Mouse (Mus musculus) gastrocnemius, postnatal 25 days (tissue): Measurements from ENCODE around the gene Acox3. TPM values are rescaled to one million over a fixed set of nuclear protein-coding genes. Genes with fewer than 3 reads are reported as not detected.
A peak's percentile ranks its signal among the peaks of the same experiment; 100 is the strongest.

Experiments used
- DNase-seq: peaks from one replicate; pipeline ENCODE4 v3.0.0; 2022
- long read RNA-seq, 2 experiments: library from polyadenylated mRNA; stranded (forward); transcript quantifications; one replicate each; pipeline ENCODE4 v2.0.0; 2021
- total RNA-seq, 2 experiments: library from RNA; stranded (reverse); gene quantifications; 1 replicate in 1 of 2; 2 replicates in 1 of 2; pipeline ENCODE4 v1.2.3; 2021

The Acox3 gene
- 10 to 100 TPM; 16.4 to 18.9 TPM for total RNA-seq
- long read RNA-seq, experiment 1, partial matches to known transcripts, result 1 of 13 reads
- long read RNA-seq, experiment 1, other reads (novel, unspliced or antisense), result 8 of 13 reads
- long read RNA-seq, experiment 2, partial matches to known transcripts, result 1 of 11 reads
- long read RNA-seq, experiment 2, other reads (novel, unspliced or antisense), result 6 of 11 reads

DNA sequence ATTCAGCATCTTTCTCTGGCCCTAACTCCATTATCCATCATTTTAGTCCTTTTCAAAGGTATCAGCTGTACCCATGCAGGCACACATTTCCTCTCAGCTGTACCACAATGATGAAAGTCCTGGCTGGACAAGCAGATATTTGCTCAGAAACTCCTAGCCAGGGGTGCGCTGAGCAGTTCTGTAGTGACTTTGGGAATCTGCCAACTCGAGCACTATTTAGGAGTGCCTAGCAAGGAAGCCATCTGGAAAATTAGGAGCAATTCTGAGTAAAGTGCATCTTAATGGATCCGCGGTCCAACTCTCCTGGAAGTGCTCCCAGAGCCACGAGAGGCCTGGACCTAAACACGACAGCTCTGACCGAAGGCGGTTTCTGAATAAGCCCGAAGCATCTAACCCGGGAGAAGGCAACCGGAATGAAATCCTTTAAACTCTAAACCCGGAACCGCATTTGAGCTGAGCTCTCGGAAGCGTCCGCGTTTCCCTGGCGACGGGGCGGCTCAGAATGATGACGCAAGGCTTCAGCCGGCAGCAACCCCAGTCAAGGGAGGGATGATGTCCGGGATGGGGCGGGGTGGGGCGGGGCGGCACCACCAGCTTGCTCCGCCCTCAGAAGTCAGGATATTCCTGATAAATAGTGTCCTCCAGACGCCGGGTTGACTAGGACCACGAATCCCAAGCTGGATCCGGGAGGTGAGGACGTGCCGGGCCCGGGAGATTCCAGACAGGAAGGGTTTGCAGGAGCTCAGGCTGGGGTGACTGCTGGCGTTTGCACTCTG, at the start of gene Acox3:
Gene Acox3 (plus strand): TSS at position 596 of the 776 bp plus-strand sequence.
- DNase-seq, result peak; percentile 94

GRCm38 (mm10) chr5:35536271-35536670, 46.6 kb upstream of the Acox3 start:
- no peak for DNase-seq

DNA sequence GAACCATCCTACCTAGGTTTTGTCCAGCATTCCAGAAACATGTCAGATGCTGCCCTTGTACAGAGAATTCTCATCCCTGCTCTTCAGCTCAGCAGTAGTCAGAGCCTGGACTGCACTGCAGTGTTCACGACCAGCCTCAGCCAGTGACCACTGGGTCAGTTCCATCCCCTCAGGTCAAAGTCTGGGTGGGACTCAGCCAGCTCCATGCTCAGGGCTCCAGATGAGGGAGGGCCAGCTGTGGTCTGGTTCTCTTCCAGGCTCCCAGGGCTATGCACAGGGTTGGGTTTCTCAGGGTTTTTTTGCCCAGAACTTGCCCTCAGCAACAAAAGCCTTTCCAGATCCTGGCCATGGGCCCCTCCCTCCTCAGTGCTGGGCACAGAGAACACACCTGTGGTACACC, 45.4 kb upstream of the Acox3 start:
- no peak for DNase-seq

GRCm38 (mm10) chr5:35538022-35538421, 44.8 kb upstream of the Acox3 start:
- DNase-seq, result no peak

- DNase-seq, result no peak
These were observed 43.3 kb upstream of the Acox3 start for GRCm38 (mm10) chr5:35539576-35539975.

DNA sequence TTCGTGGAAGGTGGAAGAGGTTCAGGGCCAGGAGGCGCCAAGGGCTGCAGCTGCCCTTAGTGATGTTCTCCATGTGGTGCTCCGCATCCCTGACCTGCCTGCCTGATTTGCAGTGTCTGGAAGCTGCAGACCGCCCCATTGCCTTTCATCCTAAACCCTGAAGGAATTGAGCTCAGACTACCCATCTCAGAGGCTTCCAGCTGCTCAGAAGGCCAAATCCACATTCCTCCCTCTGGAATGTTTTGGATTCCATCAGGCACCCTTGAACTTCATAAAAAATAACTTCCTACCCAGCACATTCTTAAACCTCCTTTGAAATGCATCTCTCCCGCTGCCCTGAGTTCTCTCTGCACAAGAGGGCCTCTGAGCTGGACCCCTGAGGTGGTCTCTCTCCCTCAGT, 42.3 kb upstream of the Acox3 start:
- DNase-seq, result no peak

DNA sequence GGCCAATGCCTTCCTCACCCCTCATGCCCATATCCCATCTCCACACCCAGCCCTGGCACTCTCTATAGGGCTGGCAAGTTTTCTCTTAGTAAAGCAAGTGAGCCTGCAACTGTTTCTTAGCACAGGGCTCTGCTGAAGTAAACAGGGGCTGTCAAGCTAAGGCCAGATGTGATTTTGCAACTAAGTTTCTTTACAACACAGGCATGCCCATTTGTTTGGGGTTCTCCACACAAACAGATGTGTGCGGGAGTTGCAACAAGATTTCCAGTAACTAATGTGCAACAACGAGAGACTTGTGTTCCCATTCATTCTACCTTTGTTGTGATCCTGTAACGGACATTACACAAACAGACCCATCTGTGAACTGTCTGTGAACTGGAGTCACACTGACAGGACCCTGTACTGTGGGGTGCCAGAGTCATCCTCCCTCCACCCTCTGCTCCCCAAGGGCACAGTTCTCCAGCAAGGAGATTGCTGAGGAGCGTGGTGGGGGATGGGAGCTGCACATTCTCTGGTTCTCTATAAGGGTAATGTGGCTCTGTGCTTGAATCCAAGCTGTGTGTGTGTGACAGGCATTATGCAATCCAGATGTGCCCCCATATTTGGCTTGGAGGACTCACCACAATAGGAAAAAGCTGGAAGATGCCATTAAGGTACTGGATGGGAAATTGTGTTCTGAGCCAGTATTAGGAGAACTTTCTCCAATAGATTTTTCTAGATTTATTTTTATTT, 41.6 kb upstream of the Acox3 start:
- no peak for DNase-seq

- DNase-seq, result no peak
These were observed 36.7 kb upstream of the Acox3 start for GRCm38 (mm10) chr5:35546127-35546526.

DNA sequence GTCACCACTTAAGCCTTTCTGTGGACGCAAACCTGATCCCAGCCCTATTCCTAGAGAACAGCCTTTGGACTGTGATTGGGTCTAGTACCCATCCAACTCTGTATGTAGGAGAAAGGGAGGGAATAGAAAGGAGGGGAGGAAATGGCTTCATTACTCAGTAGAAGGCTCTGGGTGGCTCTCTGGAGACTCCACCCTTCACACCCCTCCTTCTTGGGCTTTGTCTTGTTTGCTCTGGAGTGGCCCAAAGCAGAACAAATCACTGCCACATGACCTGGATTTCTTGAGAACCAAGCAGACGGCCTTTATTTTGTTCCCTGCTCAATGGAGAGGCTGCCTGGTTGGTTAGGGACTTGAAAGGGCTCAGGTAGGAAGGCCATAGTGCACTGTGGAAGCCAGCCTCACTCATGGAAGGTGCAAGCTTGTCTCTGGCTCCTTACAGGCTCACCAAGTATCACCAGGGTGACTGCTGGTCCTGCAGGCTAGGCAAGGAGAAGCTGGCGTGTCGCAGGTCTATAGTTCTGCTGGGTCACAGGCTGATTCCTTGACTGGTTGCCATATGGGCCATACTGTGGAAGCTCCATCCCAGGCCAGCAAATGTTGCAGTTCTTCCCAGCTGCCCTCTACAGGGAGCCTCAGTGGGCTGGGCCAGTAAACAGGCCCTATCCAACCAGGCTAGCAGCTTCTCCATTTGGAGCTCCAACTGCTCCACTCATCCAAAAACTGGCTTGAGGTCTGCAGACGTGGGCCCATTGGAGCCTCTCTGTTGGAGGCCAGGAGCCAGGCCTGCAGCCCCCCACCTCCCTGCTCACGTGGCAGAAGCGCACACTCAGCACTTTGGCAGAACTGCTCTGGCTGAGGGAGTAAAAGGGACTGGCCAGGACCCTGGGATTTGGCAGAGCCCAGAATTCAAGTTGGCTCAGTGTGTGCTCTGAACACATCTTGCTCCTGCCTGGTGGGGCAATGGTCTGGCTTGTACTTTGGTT, 30.7 kb upstream of the Acox3 start:
- DNase-seq, result peak; percentile 60

DNA sequence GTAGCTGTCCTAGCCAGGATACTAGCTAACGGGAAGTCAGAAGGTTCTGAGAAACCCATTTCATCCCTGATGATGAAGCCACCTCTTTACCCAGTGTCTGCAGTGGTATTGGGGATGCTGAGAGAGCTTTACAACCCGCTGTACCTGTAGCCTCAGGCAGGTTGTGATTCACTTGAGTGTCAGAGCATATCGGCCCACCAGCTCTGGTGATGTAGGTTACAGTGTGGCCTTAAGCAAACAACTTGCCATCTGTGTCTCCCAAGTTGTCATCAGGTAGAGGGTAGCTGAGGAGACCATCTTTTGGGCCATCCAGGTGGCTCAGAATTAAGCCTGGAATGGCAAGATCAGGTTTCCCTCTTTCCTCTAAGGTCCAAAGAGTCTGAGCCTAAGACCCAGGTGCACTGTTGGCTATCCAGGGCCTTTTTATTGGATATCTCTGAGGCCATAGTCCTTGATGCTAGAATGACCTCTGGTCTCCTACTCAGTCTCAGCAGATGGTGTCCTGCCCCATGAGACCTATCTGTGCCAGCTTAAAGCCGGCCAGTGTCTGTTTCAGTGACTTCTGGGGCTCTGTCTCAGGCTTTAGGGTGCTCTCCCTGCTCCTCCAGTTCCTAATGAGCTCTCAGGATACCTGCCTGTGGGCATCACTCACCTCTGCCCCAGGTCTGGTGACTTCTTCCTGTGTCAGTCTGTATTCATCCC, 29.9 kb upstream of the Acox3 start:
- no peak for DNase-seq

- DNase-seq, result no peak
These were observed 26.4 kb upstream of the Acox3 start for GRCm38 (mm10) chr5:35556393-35556792.

- no peak for DNase-seq
These were observed 24.8 kb upstream of the Acox3 start for GRCm38 (mm10) chr5:35557946-35558621.

GRCm38 (mm10) chr5:35559447-35559846, 23.4 kb upstream of the Acox3 start:
- DNase-seq, result no peak

GRCm38 (mm10) chr5:35562616-35563015, 20.2 kb upstream of the Acox3 start:
- DNase-seq, result no peak

DNA sequence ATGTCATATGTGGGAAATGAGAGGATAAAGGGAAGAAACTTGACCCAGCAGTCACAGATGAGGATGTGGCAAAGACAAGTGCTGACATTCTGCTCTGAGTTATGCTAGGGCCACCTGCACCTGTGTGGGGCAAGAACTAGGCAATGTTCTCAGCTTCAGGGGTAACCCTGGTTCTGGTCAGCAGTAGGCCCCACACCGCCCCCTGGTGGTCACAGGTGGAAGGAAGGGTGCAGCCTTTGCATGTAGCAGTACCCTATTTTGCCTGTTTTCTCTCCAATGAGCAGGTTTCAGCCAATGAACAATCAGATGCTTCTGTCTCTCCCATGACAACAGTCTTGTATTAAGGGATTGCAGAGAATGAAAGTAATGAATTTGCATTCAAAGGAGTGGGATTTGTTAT, 19.4 kb upstream of the Acox3 start:
- DNase-seq, result peak; percentile 38

- DNase-seq, result no peak
These were observed 17.6 kb upstream of the Acox3 start for GRCm38 (mm10) chr5:35565217-35565616.

DNA sequence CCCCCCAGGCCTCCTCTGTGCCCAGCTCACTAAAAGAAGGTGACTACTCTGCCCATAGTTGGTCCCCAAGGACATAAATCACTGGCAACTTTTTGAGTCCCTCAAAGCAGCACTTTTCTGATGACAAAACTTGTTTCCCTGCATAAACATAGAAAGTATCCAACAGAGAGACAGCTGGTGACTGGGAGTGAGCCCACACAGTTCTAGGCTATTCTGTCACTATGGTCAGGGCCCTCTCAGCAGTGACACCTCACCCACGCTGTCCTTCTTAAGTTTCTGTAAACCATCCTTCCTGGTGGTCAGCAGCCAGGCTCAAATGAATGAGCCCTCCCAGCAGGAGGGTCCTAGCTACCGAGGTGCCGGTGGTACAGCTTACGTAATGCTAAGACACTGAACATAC, 16.2 kb upstream of the Acox3 start:
- no peak for DNase-seq

DNA sequence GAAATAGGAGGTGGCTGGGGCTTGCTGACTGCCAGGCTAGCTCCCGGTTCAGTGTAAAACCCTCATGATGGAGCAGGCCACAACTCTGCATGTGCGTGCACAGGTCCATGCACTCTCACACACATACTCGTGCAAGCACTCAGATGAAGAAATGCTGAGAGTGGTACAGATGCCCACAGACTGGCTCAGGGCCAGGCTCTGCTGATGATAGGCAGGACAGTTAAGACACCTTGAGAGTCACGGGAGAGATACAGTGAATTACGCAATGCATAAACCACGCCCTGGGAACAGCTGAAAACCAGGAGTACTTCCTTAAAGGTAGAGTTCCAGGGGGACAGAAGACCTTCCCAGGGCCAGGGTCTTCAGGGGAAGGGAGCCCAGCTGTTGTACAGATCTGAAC, 11.3 kb upstream of the Acox3 start:
- no peak for DNase-seq

- peak; percentile 88 for DNase-seq
These were observed 7.9 kb upstream of the Acox3 start, which contains the start of gene Trmt44 for GRCm38 (mm10) chr5:35574653-35575599. Gene Trmt44 (minus strand): TSS chr5:35575070.
